Mouse (Mus musculus) ES-Bruce4 (cell line): ENCODE results near the gene Rpa3. TPM values are rescaled to one million over a fixed set of nuclear protein-coding genes. Genes with fewer than 3 reads are reported as not detected.

Source experiments
- H3K27ac ChIP-seq: 2 replicates; pipeline ENCODE4 v1.5.1; 2012; ENCODE audit warnings: low read length, inconsistent platforms; ENCODE audit not compliant: insufficient read depth
- H3K27me3 ChIP-seq: 2 replicates; pipeline ENCODE4 v1.6.1; 2012; ENCODE audit warnings: mild to moderate bottlenecking, low read length, inconsistent platforms; ENCODE audit not compliant: control insufficient read depth, poor library complexity, insufficient read depth, severe bottlenecking
- H3K36me3 ChIP-seq: 2 replicates; pipeline ENCODE4 v1.6.1; 2012; ENCODE audit warnings: inconsistent platforms, mild to moderate bottlenecking, low read length, moderate library complexity; ENCODE audit not compliant: control insufficient read depth, poor library complexity, insufficient read depth, severe bottlenecking
- H3K4me1 ChIP-seq: one replicate; pipeline ENCODE4 v1.8.1; 2011; ENCODE audit warnings: low read length; ENCODE audit not compliant: control insufficient read depth, insufficient read depth
- H3K4me3 ChIP-seq: 2 replicates; pipeline ENCODE4 v1.5.1; 2011; ENCODE audit warnings: low read depth, mild to moderate bottlenecking, low read length
- H3K9ac ChIP-seq: 2 replicates; pipeline ENCODE4 v1.6.1; 2012; ENCODE audit warnings: low read depth, mild to moderate bottlenecking, inconsistent platforms; ENCODE audit not compliant: poor library complexity, severe bottlenecking
- H3K9me3 ChIP-seq: replicated peaks from 2 replicates; pipeline ENCODE4 v1.6.1; 2012; ENCODE audit warnings: mild to moderate bottlenecking, low read length, inconsistent platforms; ENCODE audit not compliant: control insufficient read depth, poor library complexity, insufficient read depth, severe bottlenecking
- CTCF ChIP-seq: IDR thresholded peaks from one replicate; pipeline ENCODE4 v1.8.1; 2011; ENCODE audit warnings: low read depth, low read length
- EP300 ChIP-seq: IDR thresholded peaks from 2 replicates; pipeline ENCODE4 v1.6.1; 2011; ENCODE audit warnings: low read depth, low read length; ENCODE audit not compliant: insufficient read depth
- POLR2A ChIP-seq: IDR thresholded peaks from one replicate; pipeline ENCODE4 v1.8.1; 2011; ENCODE audit warnings: low read length; ENCODE audit not compliant: insufficient read depth
- polyA plus RNA-seq: library from polyadenylated mRNA; stranded (reverse); fragments of >200 nt; gene quantifications from 2 replicates; pipeline ENCODE4 v1.2.4, GENCODE M21; 2011; ENCODE audit warnings: low read depth; ENCODE audit not compliant: missing spikeins, insufficient read depth, insufficient read length

Gene Rpa3
- polyA plus RNA-seq, 1 experiment: 163 TPM

DNA sequence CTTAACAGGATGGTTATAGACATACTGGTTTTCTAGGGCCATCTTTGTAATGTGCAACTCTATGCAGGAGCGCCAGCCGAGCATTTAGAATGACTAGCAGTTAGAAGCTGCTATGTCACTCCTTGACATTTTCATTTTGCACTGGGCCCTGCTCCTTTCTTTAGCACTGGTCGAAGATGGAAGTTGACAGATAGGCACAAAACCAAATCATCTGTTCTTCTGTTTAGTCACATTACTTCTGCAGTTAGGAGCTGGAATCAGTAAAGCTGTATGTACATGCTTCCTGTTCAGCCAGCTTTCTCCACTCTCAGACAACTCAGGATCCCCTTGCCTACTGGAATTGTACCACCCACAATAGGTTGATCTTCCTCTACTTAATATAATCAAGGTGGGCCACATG, 48.3 kb downstream of the Rpa3 start:
- Histone ChIP-seq H3K9ac (peak overlapping the region; percentile 94; the same call in 1 of the 2 replicates), H3K4me3 (no peak overlapping the region), H3K4me1 (no peaks in the 10 kb centered on the region)

DNA sequence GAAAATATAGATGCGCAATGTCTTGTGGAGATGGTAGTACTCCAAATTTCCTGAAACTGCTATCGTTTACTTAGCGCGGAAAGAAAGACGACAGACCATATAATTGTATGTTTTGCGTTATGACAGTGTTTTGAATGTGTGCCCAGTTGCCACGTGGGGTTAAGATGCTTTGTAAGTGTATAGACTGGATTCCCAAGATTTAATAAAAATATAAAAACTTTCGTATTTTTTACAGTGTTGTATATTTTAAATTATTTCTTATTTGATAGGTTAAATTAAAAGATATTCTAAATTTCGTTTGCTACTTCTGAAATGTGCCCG, 49.1 kb downstream of the Rpa3 start:
- Histone ChIP-seq H3K9ac (peak overlapping the region; percentile 94), H3K9me3 (no peaks in the 10 kb centered on the region), H3K27me3 (no peaks in the 10 kb centered on the region), H3K4me3 (peak overlapping the region; percentile 80), H3K27ac (peak overlapping the region; percentile 69), H3K36me3 (no peaks in the 10 kb centered on the region; the same call in 1 of the 2 replicates), H3K4me1 (no peaks in the 10 kb centered on the region)
- no peak for TF ChIP-seq POLR2A
- TF ChIP-seq CTCF: no peak
- no peak for TF ChIP-seq EP300

More for the DNA sequence above, 48.3 kb downstream of the Rpa3 start:
- H3K27ac ChIP-seq: no peak overlapping the region
- no peaks in the 10 kb centered on the region for H3K27me3 ChIP-seq
- no peaks in the 10 kb centered on the region for H3K9me3 ChIP-seq
- TF ChIP-seq EP300 (no peak), CTCF (no peak), POLR2A (no peak)
- peaks cover 1% of the 10 kb centered on the region; the same call in 1 of the 2 replicates for H3K36me3 ChIP-seq

DNA sequence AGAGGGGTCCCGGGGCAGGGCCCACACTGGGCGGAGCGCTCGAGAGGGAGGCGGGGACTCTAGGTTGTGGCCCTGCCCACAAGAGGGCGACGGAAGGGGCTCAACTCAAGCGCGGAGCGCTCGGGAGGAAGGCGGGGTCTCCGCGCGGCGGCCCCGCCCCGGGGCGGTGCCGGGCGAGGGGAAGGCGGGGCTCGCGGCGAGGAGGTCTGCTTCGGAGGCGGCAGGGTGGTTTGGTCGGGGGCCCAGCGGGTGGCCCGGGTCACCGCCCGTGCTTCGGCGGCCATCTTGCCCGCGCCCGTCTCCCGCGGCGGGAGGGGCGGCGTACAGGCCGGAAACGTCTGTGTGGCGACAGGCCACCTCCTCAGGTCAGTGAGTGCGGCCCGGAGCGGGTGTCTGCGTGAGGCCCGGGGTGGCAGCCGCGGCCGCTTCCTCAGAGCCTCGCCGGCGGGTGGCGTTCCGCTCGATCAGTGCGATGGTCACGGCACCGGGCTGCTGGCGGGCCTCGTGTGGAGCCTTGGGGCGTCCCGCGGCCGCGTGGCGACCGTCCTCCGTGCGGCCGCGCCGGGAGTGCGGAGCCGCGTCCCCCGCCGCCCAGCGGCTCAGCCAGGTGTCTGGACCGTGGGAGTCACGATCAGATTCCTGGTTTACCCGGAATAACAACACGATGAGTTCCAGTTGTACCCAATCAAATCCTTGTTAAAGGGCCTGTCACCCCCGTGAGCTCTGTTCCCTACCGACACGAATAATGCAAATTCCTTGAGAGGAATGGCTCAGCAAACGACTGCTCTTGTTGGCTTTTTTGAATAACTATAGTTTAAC, 49.7 kb downstream of the Rpa3 start, which contains the start of gene Mios:
Gene Mios, plus strand, starts transcription at position 176 of the 819 bp plus-strand sequence.
- TF ChIP-seq EP300: no peak
- TF ChIP-seq POLR2A: no peak
- no peak for TF ChIP-seq CTCF
- Histone ChIP-seq H3K27ac (peak within 1 kb of the TSS; percentile 69), H3K27me3 (no peaks in the 10 kb centered on the region), H3K36me3 (no peaks in the 10 kb centered on the region), H3K9me3 (no peaks in the 10 kb centered on the region), H3K4me1 (no peaks in the 10 kb centered on the region), H3K9ac (peak within 1 kb of the TSS; percentile 94), H3K4me3 (peak within 1 kb of the TSS; percentile 80)

Other genes with a start within 250 kb of the Rpa3 start
- not detected in 2 replicates for gene Col28a1, start 66.6 kb downstream of the Rpa3 start, polyA plus RNA-seq
- gene Mios, start 50.0 kb downstream of the Rpa3 start, polyA plus RNA-seq: 28.3 and 30.2 TPM in 2 replicates
- gene Umad1, start 115 bp upstream of the Rpa3 start, polyA plus RNA-seq: 2.5 and 5.2 TPM in 2 replicates
- gene Gm45062, start 277 bp upstream of the Rpa3 start, polyA plus RNA-seq: 5.1 and 5.8 TPM in 2 replicates